Mouse (Mus musculus) liver, embryonic 14.5 days (tissue): ENCODE results near the gene Cbx7.
"Not testable (repeated sequence)": the region's sequence is repeated elsewhere in the genome, so short reads cannot be mapped to it uniquely, and the experiment has no call there.

ENCODE experiments used
- CTCF ChIP-seq: IDR thresholded peaks from 2 replicates; pipeline ENCODE4 v1.5.1; 2016; ENCODE audit warnings: antibody characterized with exemption, low read depth, control low read depth
- EP300 ChIP-seq: IDR thresholded peaks from 2 replicates; pipeline ENCODE4 v1.6.1; 2016; ENCODE audit warnings: antibody characterized with exemption, low read depth

DNA sequence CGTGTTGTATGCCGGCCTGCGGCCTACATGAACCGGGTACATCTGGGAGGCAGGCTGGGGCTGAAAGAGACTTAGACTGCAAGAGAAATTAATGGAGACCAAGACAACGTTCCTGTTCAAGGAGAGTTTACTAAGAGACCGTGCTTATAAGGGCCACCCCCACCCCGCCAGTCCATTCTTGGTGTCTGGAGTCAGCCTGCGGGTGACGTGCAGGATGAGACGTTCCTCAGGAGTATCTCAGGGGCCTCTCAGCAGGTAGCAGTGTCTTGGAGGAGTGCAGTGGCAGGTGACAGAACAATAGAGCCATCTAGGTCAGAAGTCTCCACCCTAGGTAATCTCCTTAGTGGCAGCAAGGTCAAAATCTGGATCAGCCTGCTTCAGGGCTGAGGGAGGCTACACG is 66.2 kb downstream of the Cbx7 start:
- TF ChIP-seq CTCF, EP300: not testable (repeated sequence)
